Mouse (Mus musculus): ENCODE data around the gene Il2rb.

Il2rb gene

DNA sequence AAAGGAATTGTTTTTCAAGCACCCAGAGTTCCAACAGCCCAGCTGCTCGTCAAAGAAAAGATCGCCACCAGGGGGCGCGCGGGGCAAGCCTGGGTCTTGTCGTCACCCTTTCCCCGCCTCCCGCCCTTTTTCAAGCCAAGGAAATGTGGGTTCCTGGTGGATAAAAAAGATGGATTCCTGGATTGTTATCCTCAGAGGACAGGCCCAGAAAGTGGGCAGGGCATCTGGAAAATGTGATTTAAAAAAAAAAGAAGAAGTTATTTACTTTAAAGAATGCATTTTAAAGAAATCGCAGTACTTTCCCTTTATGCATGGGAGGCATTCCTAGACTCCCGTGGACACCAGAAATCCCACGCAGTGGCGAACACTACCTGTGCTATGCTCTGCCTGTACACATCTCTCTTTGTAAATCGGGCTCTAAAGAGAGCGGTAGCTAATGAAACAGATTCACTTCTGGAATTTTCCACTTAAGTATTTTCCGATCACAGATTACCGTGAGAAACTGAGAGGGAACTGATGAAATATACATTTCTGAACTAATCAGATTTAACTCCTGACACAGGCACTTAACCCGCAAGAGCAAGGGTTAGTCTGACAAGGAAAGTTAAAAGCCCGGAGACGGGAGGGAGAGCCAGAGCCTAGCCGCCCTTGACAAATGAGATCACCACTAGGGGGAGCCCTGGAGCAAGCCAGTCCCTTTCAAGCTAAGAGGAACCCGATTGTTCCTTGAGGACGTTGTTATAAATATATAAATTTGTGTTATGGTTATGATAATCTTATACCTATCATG, 47.1 kb downstream of the Il2rb start:
- peak; percentile 85 to 94 for DNase-seq (ENCODE audit: low spot score in 2 of 2)

- DNase-seq (ENCODE audit: low spot score in 2 of 2), result no peak
These were observed 48.0 kb downstream of the Il2rb start for GRCm38 (mm10) chr15:78447121-78447520.

GRCm38 (mm10) chr15:78443857-78444256, 51.2 kb downstream of the Il2rb start:
- DNase-seq (ENCODE audit: low spot score in 2 of 2), result no peak

GRCm38 (mm10) chr15:78442231-78442630, 52.8 kb downstream of the Il2rb start:
- DNase-seq (ENCODE audit: low spot score in 2 of 2), result no peak

DNA sequence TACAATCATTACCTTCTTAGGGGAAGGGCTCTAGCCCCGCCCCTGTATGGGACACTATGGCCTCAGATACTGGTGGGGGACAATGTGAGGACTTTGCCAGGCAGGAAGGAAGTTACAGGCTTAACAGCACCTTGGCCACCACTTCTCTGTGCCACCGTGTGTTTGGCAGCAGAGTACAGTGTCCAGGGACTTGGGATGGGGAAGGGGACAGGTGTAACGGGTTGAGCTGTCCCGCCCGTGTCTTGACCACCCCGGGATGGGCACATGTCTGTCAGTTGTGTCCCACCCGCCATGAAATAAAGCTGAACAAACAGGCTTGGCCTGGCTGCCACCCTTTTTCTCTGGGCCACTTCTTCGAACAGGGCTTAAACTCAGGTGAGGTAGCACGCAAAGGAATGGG, 56.1 kb downstream of the Il2rb start:
- DNase-seq (ENCODE audit: low spot score in 2 of 2), result no peak

- DNase-seq (ENCODE audit: low spot score in 2 of 2), result no peak
These were observed 56.6 kb downstream of the Il2rb start for GRCm38 (mm10) chr15:78438505-78438904.

GRCm38 (mm10) chr15:78438018-78438394, 57.1 kb downstream of the Il2rb start:
- no peak for DNase-seq (ENCODE audit: low spot score in 2 of 2)

GRCm38 (mm10) chr15:78437237-78438017, 57.6 kb downstream of the Il2rb start:
- peak; percentile 71 to 76 for DNase-seq (ENCODE audit: low spot score in 2 of 2)

DNA sequence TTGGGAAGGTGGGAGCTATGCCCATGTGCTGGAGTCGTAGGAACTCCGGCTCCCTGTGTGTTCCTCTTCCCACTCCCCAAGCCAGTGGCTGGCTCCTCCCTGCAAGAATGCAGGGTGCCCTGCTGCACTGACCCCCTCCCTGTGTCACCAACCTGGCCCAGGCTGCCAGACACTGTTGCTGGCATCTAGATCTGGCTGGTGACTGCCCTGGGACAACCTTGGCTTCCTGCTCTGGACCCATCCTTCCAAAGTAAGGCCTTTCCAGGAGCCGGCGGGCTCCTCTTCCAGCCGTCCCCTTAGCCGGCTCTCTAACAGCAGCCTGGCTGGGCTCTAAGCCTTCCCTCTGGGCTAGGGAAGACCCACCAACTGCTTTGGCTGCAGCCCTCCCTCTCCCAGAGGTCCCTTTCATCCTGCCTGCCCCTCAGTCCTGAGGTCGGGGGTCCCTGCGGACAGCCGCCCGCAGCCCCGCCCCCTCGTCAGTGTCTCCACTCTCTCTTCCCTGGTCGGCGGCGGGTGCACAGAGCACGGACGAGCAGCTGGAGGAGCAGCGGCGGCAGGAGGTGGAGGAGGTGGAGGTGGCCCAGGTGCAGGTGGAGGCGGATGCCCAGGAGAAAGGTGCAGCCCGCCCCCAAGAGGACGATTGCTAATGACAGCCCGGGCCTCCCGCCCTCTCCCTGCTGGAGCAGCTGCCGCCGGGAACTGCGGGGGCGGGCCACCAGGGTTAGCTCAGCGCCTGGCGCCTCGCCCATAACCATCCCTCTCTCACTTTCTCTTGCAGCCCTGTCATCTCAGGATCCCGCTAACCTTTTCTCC, 58.5 kb downstream of the Il2rb start:
- peak; percentile 80 to 88 for DNase-seq (ENCODE audit: low spot score in 2 of 2)

GRCm38 (mm10) chr15:78435681-78436080, 59.4 kb downstream of the Il2rb start:
- no peak for DNase-seq (ENCODE audit: low spot score in 2 of 2)

- no peak for DNase-seq (ENCODE audit: low spot score in 2 of 2)
These were observed 60.1 kb downstream of the Il2rb start for GRCm38 (mm10) chr15:78434896-78435520.

DNA sequence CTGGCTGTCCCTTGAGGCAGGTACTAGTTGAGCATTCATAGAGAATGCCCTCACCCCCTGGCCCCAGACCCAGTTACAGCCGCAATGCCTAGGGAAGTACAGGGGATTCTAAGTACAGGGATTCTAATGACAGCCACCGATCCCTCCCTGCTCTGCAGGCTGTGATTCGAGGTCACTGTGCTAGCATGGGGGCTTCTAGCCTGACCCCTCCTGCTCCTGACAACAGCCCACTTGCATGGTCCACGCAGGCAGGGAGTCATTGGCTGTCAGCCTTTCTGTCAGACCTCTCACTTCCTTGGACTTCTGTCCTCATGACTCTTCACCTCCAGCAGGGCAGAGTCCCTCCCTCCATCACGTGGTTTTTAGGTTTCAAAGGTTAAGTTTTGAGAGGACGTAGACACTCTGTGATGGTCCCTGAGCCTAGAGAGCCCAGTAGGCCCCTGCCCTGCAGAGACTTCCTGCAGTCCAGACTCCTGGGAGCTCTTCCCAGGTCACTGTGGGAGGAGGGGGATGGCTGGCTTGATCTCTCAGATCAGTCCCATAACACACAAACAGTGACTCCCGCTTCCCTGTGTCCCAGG, 63.4 kb downstream of the Il2rb start:
- no peak for DNase-seq (ENCODE audit: low spot score in 2 of 2)

- DNase-seq (ENCODE audit: low spot score in 2 of 2), result no peak
These were observed 64.2 kb downstream of the Il2rb start for GRCm38 (mm10) chr15:78430874-78431273.

- DNase-seq (ENCODE audit: low spot score in 2 of 2), result peak; percentile 52 to 67
These were observed 65.0 kb downstream of the Il2rb start for GRCm38 (mm10) chr15:78429871-78430622.

Data from heart, adult 9 months (tissue).